Mouse (Mus musculus) liver, postnatal 0 days (tissue): ENCODE measurements around the gene Mak.

Experiments used
- CTCF ChIP-seq: sonication (generic); IDR thresholded peaks from 2 replicates; pipeline ENCODE4 v1.5.1; 2016; ENCODE audit warnings: antibody characterized with exemption, low read depth
- EP300 ChIP-seq: IDR thresholded peaks from 2 replicates; pipeline ENCODE4 v1.6.1; 2016; ENCODE audit warnings: antibody characterized with exemption, low read depth, mild to moderate bottlenecking

- no peak for TF ChIP-seq CTCF
- peak; percentile 98 for TF ChIP-seq EP300
Observed at GRCm38 (mm10) chr13:41017832-41018231, 61.7 kb downstream of the Mak start.
